Mouse (Mus musculus) embryonic facial prominence, embryonic 14.5 days (tissue): ENCODE data around the gene Smim9. TPM values are rescaled to one million over a fixed set of nuclear protein-coding genes. Genes with fewer than 3 reads are reported as not detected.
A peak's percentile ranks its signal among the peaks of the same experiment; 100 is the strongest.
"Not testable (repeated sequence)": the region's sequence is repeated elsewhere in the genome, so short reads cannot be mapped to it uniquely, and the experiment has no call there.

Experiments used
- ATAC-seq: fragments of 200-750 bp; cut with Nextera tagmentation; 2 replicates; pipeline ENCODE4 v1.8.0; 2017; ENCODE audit warnings: low read depth, moderate number of reproducible peaks, moderate TSS enrichment
- DNase-seq: peaks from one replicate; pipeline ENCODE4 v3.0.0-alpha.2; 2015; ENCODE audit warnings: low spot score
- H3K27ac ChIP-seq: fragments of 300-500 bp; sonication (generic); replicated peaks from 2 replicates; pipeline ENCODE4 v1.5.1; 2014; ENCODE audit warnings: low read depth, mild to moderate bottlenecking, low read length, moderate library complexity
- H3K27me3 ChIP-seq: fragments of 300-500 bp; sonication (generic); replicated peaks from 2 replicates; pipeline ENCODE4 v1.6.1; 2014; ENCODE audit warnings: low read length; ENCODE audit not compliant: control insufficient read depth, insufficient read depth
- H3K36me3 ChIP-seq: fragments of 300-500 bp; sonication (generic); 2 replicates; pipeline ENCODE4 v1.6.1; 2014; ENCODE audit warnings: low read length, mixed read lengths; ENCODE audit not compliant: control insufficient read depth, insufficient read depth
- H3K4me1 ChIP-seq: fragments of 300-500 bp; sonication (generic); 2 replicates; pipeline ENCODE4 v1.6.1; 2014; ENCODE audit warnings: antibody characterized with exemption, low read length; ENCODE audit not compliant: control insufficient read depth, insufficient read depth
- H3K4me2 ChIP-seq: fragments of 300-500 bp; sonication (generic); 2 replicates; pipeline ENCODE4 v1.6.1; 2014; ENCODE audit warnings: low read depth, mild to moderate bottlenecking, low read length, moderate library complexity, mixed read lengths
- H3K4me3 ChIP-seq: fragments of 300-500 bp; sonication (generic); 2 replicates; pipeline ENCODE4 v1.5.1; 2014; ENCODE audit warnings: low read depth, mild to moderate bottlenecking, low read length
- H3K9ac ChIP-seq: fragments of 300-500 bp; sonication (generic); 2 replicates; pipeline ENCODE4 v1.6.1; 2014; ENCODE audit warnings: low read depth, mild to moderate bottlenecking, low read length, moderate library complexity, mixed read lengths
- H3K9me3 ChIP-seq: fragments of 300-500 bp; sonication (generic); 2 replicates; pipeline ENCODE4 v1.6.1; 2016; ENCODE audit warnings: low read length; ENCODE audit not compliant: control insufficient read depth
- WGBS: fragments of 180-500 bp; shearing (Covaris S2); extraction: QIAGEN DNeasy Blood & Tissue Kit; methylation state at CpG from one replicate; pipeline ENCODE4 v1.1.7; 2014; 5-methylcytosine and 5-hydroxymethylcytosine counted together
- polyA plus RNA-seq: library from polyadenylated mRNA; unstranded; fragments of >200 nt; fragmentation: Nextera tagmentation; extraction: Ambion mirVana; gene quantifications from 2 replicates; pipeline ENCODE4 v1.2.1, GENCODE M21; 2014

Smim9 gene
- not detected in 2 replicates for polyA plus RNA-seq

GRCm38 (mm10) chrX:75163670-75164069, at the start of gene Smim9:
Smim9 (minus strand) TSS chrX:75163770.
- H3K36me3 ChIP-seq: no peaks in the 10 kb centered on the region
- H3K9me3 ChIP-seq: no peaks in the 10 kb centered on the region
- ATAC-seq (no peak), DNase-seq (no peak)
- no peaks in the 10 kb centered on the region for H3K27me3 ChIP-seq
- WGBS: 44% methylated on average over 1 of the region's 1 CpGs
- no peaks in the 10 kb centered on the region for H3K4me1 ChIP-seq
- H3K4me3 ChIP-seq: no peak within 1 kb of the TSS
- H3K27ac ChIP-seq: no peak within 1 kb of the TSS
- H3K4me2 ChIP-seq: no peak within 1 kb of the TSS
- H3K9ac ChIP-seq: no peak within 1 kb of the TSS

DNA sequence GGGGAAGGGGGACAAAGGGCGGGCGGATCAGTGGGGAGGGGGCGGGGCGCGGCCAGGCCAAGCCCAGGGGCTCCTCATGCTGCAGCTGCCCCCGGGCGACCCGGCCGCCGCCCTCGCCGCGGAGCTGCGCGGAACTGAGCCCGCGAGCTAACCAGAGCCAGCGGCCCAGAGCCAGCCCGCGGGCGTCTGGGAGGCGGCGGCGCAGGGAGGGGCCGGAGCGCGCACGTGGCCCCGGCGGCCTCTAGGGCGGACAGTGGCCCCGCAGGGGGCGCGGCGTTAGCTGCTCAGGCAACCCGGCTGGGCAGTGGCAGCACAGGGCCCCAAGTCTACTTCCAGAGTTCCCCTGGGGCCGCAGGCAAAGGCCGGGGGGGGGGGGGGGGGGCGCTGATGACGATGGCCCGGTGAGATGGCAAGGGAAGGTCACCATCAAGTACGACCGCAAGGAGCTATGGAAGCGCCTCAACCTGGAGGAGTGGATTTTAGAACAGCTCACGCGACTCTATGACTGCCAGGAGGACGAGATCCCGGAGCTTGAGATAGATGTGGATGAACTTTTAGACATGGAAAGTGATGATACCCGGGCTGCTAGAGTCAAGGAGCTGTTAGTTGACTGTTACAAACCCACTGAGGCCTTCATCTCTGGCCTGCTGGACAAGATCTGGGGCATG, 7.9 kb downstream of the Smim9 start:
- H3K36me3 ChIP-seq: no peaks in the 10 kb centered on the region
- peak overlapping the region; percentile 64 for H3K9ac ChIP-seq
- no peak overlapping the region for H3K27ac ChIP-seq
- H3K9me3 ChIP-seq: no peaks in the 10 kb centered on the region
- no peaks in the 10 kb centered on the region for H3K27me3 ChIP-seq
- peak overlapping the region; percentile 58 for H3K4me2 ChIP-seq
- peak overlapping the region; percentile 43 for H3K4me3 ChIP-seq
- peak; percentile 75 for ATAC-seq
- H3K4me1 ChIP-seq: no peaks in the 10 kb centered on the region
- 23% methylated on average over 14 of the region's 49 CpGs for WGBS
- peak; percentile 25 for DNase-seq

- no peak overlapping the region for H3K9ac ChIP-seq
- H3K36me3 ChIP-seq: no peaks in the 10 kb centered on the region
- WGBS: 57% methylated on average over 1 of the region's 1 CpGs
- no peak overlapping the region for H3K4me2 ChIP-seq
- H3K4me3 ChIP-seq: no peak overlapping the region
- ATAC-seq (no peak), DNase-seq (no peak)
- H3K27ac ChIP-seq: no peak overlapping the region
- no peaks in the 10 kb centered on the region for H3K4me1 ChIP-seq
- H3K27me3 ChIP-seq: no peaks in the 10 kb centered on the region
- no peaks in the 10 kb centered on the region for H3K9me3 ChIP-seq
Measured at GRCm38 (mm10) chrX:75152249-75152648, 11.3 kb downstream of the Smim9 start.

- no peak for DNase-seq
- 68% methylated on average over 2 of the region's 2 CpGs for WGBS
- Histone ChIP-seq H3K4me2 (no peak overlapping the region), H3K27ac (no peak overlapping the region), H3K36me3 (no peaks in the 10 kb centered on the region), H3K4me1 (no peaks in the 10 kb centered on the region), H3K9me3 (no peaks in the 10 kb centered on the region), H3K9ac (no peak overlapping the region), H3K4me3 (no peak overlapping the region), H3K27me3 (no peaks in the 10 kb centered on the region)
- no peak for ATAC-seq
Measured at GRCm38 (mm10) chrX:75150304-75150703, 13.3 kb downstream of the Smim9 start.

DNA sequence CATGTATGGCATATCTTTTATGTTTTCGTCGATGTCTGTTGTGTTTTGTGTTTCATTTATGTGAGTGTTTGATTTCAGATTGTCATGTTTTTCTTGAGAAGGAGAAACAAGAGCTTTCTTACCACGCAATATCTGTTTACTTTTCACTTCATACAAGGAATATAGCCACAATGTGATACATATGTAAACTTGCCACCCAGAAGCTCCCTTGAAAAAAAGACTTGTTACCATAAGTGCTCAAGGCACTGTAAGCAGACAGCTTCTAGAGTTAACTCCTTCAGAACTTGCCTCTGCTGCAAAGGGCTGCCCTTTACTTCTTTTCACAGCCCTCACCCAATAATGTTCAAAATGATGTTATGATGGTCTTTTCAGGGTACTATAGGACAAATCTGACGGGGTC, 15.2 kb downstream of the Smim9 start:
- no peak overlapping the region for H3K9ac ChIP-seq
- H3K4me2 ChIP-seq: no peak overlapping the region
- no peaks in the 10 kb centered on the region for H3K27me3 ChIP-seq
- H3K27ac ChIP-seq: no peak overlapping the region
- H3K36me3 ChIP-seq: no peaks in the 10 kb centered on the region
- no peaks in the 10 kb centered on the region for H3K4me1 ChIP-seq
- no peak overlapping the region for H3K4me3 ChIP-seq
- 71% methylated on average over 4 of the region's 4 CpGs for WGBS
- DNase-seq (no peak), ATAC-seq (no peak)
- no peaks in the 10 kb centered on the region for H3K9me3 ChIP-seq

DNA sequence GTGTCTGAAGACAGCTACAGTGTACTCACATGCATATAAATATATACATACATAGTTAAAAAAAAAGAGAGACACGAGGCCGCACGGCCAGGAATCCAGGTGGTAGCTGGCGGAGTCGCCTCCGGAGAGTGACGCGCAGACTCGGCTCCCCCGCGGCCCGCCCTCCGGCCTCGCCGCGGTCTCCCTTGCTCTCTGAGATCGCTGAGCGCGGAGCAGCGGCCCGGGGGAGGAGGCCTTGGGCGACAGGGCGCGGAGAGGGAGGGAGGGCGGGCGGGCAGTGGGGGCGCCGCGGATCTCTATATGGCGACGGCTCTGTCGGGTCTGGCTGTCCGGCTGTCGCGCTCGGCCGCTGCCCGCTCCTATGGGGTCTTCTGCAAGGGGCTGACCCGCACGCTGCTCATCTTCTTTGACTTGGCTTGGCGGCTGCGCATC, 20.4 kb downstream of the Smim9 start:
- not testable (repeated sequence) for H3K9me3 ChIP-seq, H3K36me3 ChIP-seq, H3K27ac ChIP-seq, H3K4me1 ChIP-seq, H3K27me3 ChIP-seq
- H3K4me2 ChIP-seq: peak overlapping the region; percentile 56
- H3K9ac ChIP-seq: peak overlapping the region; percentile 55
- H3K4me3 ChIP-seq: peak overlapping the region; percentile 34
- WGBS: 26% methylated on average over 12 of the region's 42 CpGs
- peak; percentile 8 for DNase-seq
- peak; percentile 37; the same call in 1 of the 2 replicates for ATAC-seq

GRCm38 (mm10) chrX:75138182-75138581, 25.4 kb downstream of the Smim9 start:
- no peak for DNase-seq
- H3K27me3 ChIP-seq: no peaks in the 10 kb centered on the region
- no peak overlapping the region for H3K4me2 ChIP-seq
- no peak overlapping the region for H3K27ac ChIP-seq
- no peaks in the 10 kb centered on the region for H3K4me1 ChIP-seq
- 90% methylated on average over 2 of the region's 2 CpGs for WGBS
- H3K4me3 ChIP-seq: no peak overlapping the region
- no peaks in the 10 kb centered on the region for H3K36me3 ChIP-seq
- no peaks in the 10 kb centered on the region for H3K9me3 ChIP-seq
- H3K9ac ChIP-seq: no peak overlapping the region
- no peak for ATAC-seq

DNA sequence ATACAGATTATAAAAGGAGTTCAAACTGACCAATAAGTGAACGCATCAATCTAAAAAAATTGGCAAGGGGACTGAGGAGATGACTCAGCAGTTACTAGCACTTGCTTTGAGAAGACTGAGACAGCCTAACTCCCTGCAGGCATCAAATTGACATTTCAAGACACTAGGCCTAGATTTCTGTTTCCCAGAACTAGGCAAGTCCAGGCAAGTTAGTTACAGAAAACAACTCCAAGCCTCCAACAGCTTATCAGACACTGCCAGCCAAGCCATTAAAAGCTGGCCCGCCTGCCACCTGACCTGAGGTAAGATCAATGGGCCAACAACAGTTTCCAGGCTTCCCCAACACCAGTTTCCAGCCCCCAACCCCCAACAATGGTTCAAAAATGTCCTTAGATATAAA, 25.8 kb downstream of the Smim9 start:
- Histone ChIP-seq H3K36me3 (no peaks in the 10 kb centered on the region), H3K4me3 (no peak overlapping the region), H3K4me1 (no peaks in the 10 kb centered on the region), H3K27me3 (no peaks in the 10 kb centered on the region), H3K4me2 (no peak overlapping the region), H3K9me3 (no peaks in the 10 kb centered on the region), H3K27ac (no peak overlapping the region), H3K9ac (no peak overlapping the region)
- DNase-seq: no peak
- WGBS: 77% methylated on average over 2 of the region's 2 CpGs
- no peak for ATAC-seq

DNA sequence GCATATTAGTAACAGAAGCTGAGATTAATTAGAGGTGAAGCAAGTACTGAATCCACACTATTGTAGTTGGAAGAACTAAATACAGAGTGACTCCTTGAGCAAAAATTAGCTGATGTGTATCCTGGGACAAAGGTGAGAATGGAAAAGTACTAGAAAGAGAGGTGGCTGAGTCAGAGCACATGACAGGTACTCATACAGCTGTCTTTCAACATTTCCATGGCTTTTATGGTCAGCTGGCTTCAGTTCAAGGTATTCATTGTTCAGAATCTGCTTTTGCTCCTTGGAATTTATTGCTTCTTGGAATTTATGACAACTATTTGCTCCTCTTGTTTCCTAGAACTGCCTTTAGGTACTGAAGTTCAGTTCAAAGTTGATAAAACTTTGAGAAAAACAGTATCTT, 26.6 kb downstream of the Smim9 start:
- Histone ChIP-seq H3K27me3 (no peaks in the 10 kb centered on the region), H3K36me3 (no peaks in the 10 kb centered on the region), H3K9ac (no peak overlapping the region), H3K4me3 (no peak overlapping the region), H3K4me1 (no peaks in the 10 kb centered on the region), H3K4me2 (no peak overlapping the region), H3K27ac (no peak overlapping the region), H3K9me3 (no peaks in the 10 kb centered on the region)
- DNase-seq (no peak), ATAC-seq (no peak)
